Mouse (Mus musculus) E14TG2a.4 (cell line): ENCODE measurements around the gene Prpf19.

Experiments used
- H3K27me3 ChIP-seq: 2 replicates; pipeline ENCODE4 v1.6.1; 2014; ENCODE audit warnings: low read length, control low read depth; ENCODE audit not compliant: insufficient read depth
- H3K36me3 ChIP-seq: 2 replicates; pipeline ENCODE4 v1.6.1; 2014; ENCODE audit warnings: low read length, control low read depth; ENCODE audit not compliant: insufficient read depth
- H3K4me1 ChIP-seq: replicated peaks from 2 replicates; pipeline ENCODE4 v1.6.1; 2014; ENCODE audit warnings: low read depth, low read length, control low read depth
- H3K4me3 ChIP-seq: replicated peaks from 2 replicates; pipeline ENCODE4 v1.5.1; 2014; ENCODE audit warnings: mild to moderate bottlenecking, low read length
- H3K9me3 ChIP-seq: 2 replicates; pipeline ENCODE4 v1.6.1; 2014; ENCODE audit warnings: low read length, control low read depth
- CTCF ChIP-seq: conservative IDR thresholded peaks from 2 replicates; pipeline ENCODE4 v1.5.1; 2014; ENCODE audit warnings: low read length
- NANOG ChIP-seq: IDR thresholded peaks from 2 replicates; pipeline ENCODE4 v1.6.1; 2014; ENCODE audit warnings: borderline replicate concordance, low read length, mixed read lengths
- POU5F1 ChIP-seq: IDR thresholded peaks from 2 replicates; pipeline ENCODE4 v1.6.1; 2014; ENCODE audit warnings: low read length, borderline replicate concordance

Prpf19 gene

GRCm38 (mm10) chr19:10895016-10895528 is at the start of gene Prpf19:
Gene Prpf19, plus strand, starts transcription at chr19:10895231.
- TF ChIP-seq CTCF (no peak), POU5F1 (no peak), NANOG (no peak)
- peaks cover 55% of the 10 kb centered on the region for H3K4me1 ChIP-seq
- H3K36me3 ChIP-seq, result peaks cover 34% of the 10 kb centered on the region
- no peaks in the 10 kb centered on the region for H3K9me3 ChIP-seq
- H3K27me3 ChIP-seq, result no peaks in the 10 kb centered on the region
- H3K4me3 ChIP-seq, result peak within 1 kb of the TSS; percentile 98

- Histone ChIP-seq H3K27me3 (peaks cover 36% of the 10 kb centered on the region), H3K4me1 (peaks cover 22% of the 10 kb centered on the region), H3K4me3 (no peak overlapping the region), H3K36me3 (no peaks in the 10 kb centered on the region), H3K9me3 (no peaks in the 10 kb centered on the region)
- no peak for TF ChIP-seq POU5F1
- TF ChIP-seq CTCF, result no peak
- TF ChIP-seq NANOG, result no peak
Measured at GRCm38 (mm10) chr19:10845454-10845853, 49.6 kb upstream of the Prpf19 start.

DNA sequence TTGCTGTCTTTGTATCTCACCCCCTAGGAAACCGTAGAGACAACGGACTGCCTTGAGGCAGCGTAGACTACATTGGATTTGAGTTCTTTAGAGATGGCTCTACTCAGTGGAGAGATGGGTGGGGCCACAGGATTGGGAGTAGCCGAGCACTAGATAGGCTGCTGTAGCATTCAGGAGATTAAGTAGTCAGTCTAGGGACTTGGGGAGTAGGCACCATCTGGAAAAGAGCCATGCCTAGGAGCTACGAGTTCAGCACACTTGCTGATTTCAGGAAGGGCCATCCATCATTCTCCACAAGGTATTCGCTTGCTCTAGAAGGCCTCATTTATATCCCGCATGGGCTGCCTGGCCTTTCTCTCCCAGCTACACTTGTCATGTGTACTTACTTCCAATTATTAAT is 48.9 kb upstream of the Prpf19 start:
- H3K27me3 ChIP-seq, result peaks cover 40% of the 10 kb centered on the region
- H3K4me1 ChIP-seq, result peaks cover 22% of the 10 kb centered on the region
- no peaks in the 10 kb centered on the region for H3K36me3 ChIP-seq
- H3K9me3 ChIP-seq, result no peaks in the 10 kb centered on the region
- no peak overlapping the region for H3K4me3 ChIP-seq
- TF ChIP-seq CTCF (no peak), NANOG (no peak), POU5F1 (no peak)

DNA sequence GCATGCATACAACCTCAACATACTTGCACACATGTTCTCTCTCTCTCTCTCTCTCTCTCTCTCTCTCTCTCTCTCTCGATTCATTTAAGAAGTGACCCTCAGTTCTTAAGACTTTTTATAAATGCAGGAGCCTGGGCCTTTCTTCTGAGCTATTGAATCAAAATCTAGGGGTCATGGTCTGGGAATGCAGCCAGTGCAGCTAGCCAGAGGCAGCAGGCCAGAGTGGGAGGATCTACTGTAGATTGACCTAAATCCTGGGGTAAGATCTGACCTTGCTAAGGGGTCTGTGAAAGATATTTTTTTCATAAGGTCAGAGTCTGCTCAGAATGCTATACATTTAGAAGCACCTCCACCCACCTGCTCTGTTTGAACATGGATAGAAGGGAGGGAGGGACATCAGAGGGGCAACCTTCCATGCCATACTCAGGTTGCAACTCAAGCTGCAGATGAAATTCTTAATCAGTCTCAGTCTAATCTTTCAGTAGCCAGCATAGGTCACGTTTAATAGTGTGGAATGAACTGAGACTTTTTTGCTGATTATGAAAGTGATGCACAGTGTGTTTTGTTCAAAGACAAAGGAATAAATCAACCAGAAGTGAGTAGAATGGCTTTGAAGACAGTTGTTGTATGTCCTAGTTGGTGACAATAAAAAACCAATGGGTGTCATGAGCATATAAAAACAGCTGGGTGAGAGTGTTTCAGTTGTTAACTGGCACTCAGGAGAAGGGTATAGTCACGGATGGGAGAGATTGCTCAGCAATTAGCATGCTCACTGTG is 47.5 kb upstream of the Prpf19 start:
- Histone ChIP-seq H3K4me3 (no peak overlapping the region), H3K4me1 (peaks cover 17% of the 10 kb centered on the region), H3K36me3 (no peaks in the 10 kb centered on the region), H3K27me3 (peaks cover 39% of the 10 kb centered on the region), H3K9me3 (no peaks in the 10 kb centered on the region)
- no peak for TF ChIP-seq POU5F1
- no peak for TF ChIP-seq CTCF
- no peak for TF ChIP-seq NANOG

GRCm38 (mm10) chr19:10855422-10855821 is 39.6 kb upstream of the Prpf19 start:
- H3K4me1 ChIP-seq, result peaks cover 30% of the 10 kb centered on the region
- H3K4me3 ChIP-seq, result no peak overlapping the region
- TF ChIP-seq CTCF, result no peak
- no peak for TF ChIP-seq POU5F1
- no peak for TF ChIP-seq NANOG
- peaks cover 76% of the 10 kb centered on the region for H3K27me3 ChIP-seq
- H3K9me3 ChIP-seq, result no peaks in the 10 kb centered on the region
- peaks cover 3% of the 10 kb centered on the region for H3K36me3 ChIP-seq

DNA sequence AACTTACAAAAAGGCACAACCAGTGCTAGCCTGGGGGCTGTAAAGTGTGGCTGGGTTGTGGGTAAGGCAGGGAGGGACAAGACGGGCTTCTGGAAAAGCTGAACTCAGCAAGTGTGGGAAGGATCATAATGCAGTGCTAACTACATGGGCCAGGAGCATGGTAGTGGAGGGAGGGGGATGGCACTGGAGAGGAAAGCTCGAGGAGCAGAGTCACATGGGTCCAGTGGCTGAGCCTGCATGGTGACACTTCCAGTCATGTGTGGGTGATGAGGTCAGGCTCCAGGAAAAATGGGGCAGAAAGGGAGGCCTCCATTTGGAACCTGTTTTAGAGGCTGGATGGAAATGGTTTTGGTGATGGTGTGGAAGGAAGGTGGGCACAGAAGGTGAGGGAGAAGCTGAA is 38.5 kb upstream of the Prpf19 start:
- peaks cover 33% of the 10 kb centered on the region for H3K4me1 ChIP-seq
- no peak overlapping the region for H3K4me3 ChIP-seq
- peaks cover 70% of the 10 kb centered on the region for H3K27me3 ChIP-seq
- H3K9me3 ChIP-seq, result no peaks in the 10 kb centered on the region
- H3K36me3 ChIP-seq, result peaks cover 9% of the 10 kb centered on the region
- TF ChIP-seq POU5F1 (no peak), NANOG (no peak), CTCF (no peak)

- H3K36me3 ChIP-seq, result peaks cover 42% of the 10 kb centered on the region
- peak overlapping the region; percentile 69 for H3K4me3 ChIP-seq
- TF ChIP-seq POU5F1 (no peak), CTCF (peak; percentile 55)
- peaks cover 33% of the 10 kb centered on the region for H3K4me1 ChIP-seq
- no peaks in the 10 kb centered on the region for H3K9me3 ChIP-seq
- peaks cover 40% of the 10 kb centered on the region for H3K27me3 ChIP-seq
Measured at GRCm38 (mm10) chr19:10860072-10860497, 34.9 kb upstream of the Prpf19 start.

DNA sequence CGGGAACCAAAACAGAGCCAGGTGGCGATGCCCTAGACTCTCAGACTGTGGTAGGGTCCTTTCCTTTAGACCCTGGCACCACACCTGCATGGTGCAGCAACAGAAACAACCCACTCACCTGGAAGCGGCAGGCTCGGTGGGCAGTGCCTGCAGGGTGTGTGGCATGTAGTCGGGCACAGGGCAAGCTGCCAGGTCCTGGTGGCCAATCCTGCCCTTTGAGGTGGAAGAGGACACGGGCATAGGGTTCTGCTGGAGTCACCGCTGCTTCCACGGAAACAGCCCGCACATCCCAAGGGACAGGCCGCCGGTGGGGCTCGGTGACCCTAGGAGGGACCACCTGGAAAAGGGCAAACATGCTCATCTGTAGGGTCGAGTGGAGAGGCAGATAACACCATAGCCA is 28.7 kb upstream of the Prpf19 start:
- TF ChIP-seq POU5F1, result no peak
- TF ChIP-seq NANOG, result no peak
- no peak for TF ChIP-seq CTCF

More for the DNA sequence above, 28.7 kb upstream of the Prpf19 start:
- H3K36me3 ChIP-seq, result peaks cover 51% of the 10 kb centered on the region
- no peak overlapping the region for H3K4me3 ChIP-seq
- no peaks in the 10 kb centered on the region for H3K9me3 ChIP-seq
- H3K27me3 ChIP-seq, result peaks cover 34% of the 10 kb centered on the region
- H3K4me1 ChIP-seq, result peaks cover 27% of the 10 kb centered on the region
